Mouse (Mus musculus) retina, postnatal 7 days (tissue): Measurements from ENCODE around the gene Hira.
"Not testable (repeated sequence)": the region's sequence is repeated elsewhere in the genome, so short reads cannot be mapped to it uniquely, and the experiment has no call there.

Experiments
- DNase-seq: peaks from one replicate; pipeline ENCODE4 v3.0.0-alpha.2; 2012; ENCODE audit warnings: low read depth, low spot score

Gene Hira

GRCm38 (mm10) chr16:18921771-18922170 is 44.9 kb downstream of the Hira start:
- no peak for DNase-seq

- no peak for DNase-seq
Measured at GRCm38 (mm10) chr16:18927963-18928362, 51.1 kb downstream of the Hira start.

GRCm38 (mm10) chr16:18938321-18939082 is 61.7 kb downstream of the Hira start:
- no peak for DNase-seq

- DNase-seq, result no peak
Measured at GRCm38 (mm10) chr16:18943906-18944305, 67.1 kb downstream of the Hira start.

GRCm38 (mm10) chr16:18948941-18949340 is 72.1 kb downstream of the Hira start:
- no peak for DNase-seq

GRCm38 (mm10) chr16:18950351-18950750 is 73.5 kb downstream of the Hira start:
- DNase-seq, result no peak

DNA sequence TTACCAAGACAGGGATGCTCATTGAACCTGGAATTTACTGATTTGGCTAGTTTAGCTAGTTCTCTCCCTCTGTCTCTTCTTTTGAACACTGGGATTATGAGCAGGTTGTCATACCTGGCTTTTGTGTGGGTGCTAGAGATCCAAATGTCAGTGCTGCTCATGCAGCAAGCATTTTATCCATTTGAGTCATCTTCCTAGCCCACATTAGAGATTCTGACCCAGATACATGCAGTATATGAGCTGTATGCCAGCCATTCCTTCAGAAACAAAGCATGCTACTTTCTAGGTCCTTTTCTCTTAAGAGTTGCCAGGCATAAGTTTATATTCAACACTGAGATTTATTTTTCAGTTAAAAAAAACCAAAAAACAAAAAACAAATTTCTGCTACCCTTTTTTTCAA is 76.0 kb downstream of the Hira start:
- DNase-seq, result no peak

GRCm38 (mm10) chr16:18955070-18955469 is 78.2 kb downstream of the Hira start:
- DNase-seq, result no peak

DNA sequence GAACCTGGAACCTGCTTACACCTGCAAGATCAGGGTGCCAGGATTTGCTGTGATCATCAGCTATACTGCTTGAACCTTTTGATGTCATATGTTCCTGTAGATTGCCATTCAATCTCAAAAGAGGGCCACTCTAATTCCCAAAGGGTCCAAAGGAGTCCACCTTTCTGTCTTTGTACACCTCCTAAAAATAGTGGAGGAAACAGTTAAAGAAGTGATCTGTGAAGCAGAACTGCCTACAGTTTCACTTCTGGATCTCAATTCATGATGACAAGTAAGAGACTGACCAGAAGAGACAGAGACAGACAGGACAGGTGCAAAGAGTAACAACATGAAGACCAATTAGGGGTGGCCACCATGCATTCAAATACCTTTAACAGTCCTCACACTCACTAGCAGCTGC is 86.6 kb downstream of the Hira start:
- DNase-seq, result no peak

DNA sequence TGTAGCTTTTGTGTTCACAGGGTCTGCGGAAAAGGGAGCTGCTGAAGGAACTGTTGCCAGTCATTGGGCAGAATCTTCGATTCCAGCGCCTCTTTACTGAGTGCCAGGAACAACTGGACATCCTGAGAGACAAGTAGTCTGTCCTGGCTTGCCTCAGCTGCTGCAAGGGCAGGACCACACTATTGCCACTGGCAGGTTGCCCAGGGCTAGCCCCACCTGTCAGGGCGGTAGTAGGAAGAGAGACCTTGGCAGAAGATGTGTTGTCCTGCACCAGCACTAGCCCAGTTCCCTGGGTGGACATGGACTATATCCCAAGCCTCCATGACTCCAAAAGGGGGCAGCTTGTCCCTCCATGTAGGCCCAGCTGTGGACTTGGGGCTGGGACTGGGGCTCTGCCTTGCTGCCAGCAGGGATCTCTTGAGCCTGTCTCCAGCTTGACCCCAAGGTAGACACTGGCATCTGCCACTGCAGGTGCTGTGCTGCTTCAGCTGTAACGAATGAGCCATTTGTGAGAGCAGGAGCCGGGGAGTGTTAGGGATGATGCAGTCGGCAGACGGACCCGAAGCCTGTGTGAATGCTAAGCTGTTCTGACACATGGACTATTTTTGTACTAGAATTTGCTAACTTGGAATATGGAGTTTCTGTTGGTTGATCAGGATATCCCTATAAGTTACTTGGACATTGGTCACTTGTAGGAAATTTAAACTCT is 92.7 kb downstream of the Hira start:
- DNase-seq, result no peak

GRCm38 (mm10) chr16:18970837-18971236 is 94.0 kb downstream of the Hira start:
- no peak for DNase-seq

DNA sequence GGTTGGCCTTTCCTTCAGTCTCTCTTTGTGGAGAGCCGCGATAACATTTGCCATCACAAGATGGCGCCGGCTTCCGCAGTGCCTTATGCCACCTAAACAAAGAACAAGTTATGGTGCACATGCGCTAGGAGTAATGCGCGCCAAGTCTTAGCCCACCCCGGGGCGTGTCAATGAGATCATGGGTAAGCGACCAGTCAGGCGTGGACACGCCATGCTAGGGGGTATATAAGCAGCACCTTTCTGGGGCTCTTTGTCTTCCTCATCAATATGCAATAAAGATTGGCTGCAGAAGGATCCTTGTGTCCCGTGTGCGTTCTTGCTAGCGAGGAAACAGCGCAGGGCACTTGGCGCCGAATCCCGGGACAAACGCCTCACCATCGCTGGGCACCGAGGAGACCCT is 98.8 kb downstream of the Hira start:
- DNase-seq, result not testable (repeated sequence)

- DNase-seq, result no peak
Measured at GRCm38 (mm10) chr16:18976315-18976714, 99.5 kb downstream of the Hira start.

DNA sequence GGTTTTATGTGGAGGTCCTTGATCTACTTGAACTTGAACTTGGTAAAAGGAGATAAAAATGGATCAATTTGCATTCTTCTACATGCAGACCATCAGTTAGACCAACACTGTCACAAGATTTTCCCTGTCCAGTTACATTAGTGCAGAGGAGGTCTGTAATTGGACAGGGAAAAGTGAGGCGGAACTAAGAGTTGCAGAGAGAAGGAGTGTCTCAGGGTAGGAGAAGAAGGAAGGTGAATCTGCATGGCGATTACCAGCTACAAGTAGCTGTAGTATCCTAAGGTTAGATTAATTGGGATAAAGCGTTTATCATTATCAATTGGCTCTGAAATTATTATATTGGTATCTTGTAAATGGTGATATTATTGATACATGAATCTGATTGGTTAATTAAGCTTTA is 109.5 kb downstream of the Hira start:
- no peak for DNase-seq

GRCm38 (mm10) chr16:18986860-18987259 is 110.0 kb downstream of the Hira start:
- DNase-seq, result no peak

- DNase-seq, result not testable (repeated sequence)
Measured at GRCm38 (mm10) chr16:19002610-19003389, 126.0 kb downstream of the Hira start.

- no peak for DNase-seq
Measured at GRCm38 (mm10) chr16:19003757-19004156, 126.9 kb downstream of the Hira start.

GRCm38 (mm10) chr16:19005298-19005697 is 128.5 kb downstream of the Hira start:
- DNase-seq, result no peak

GRCm38 (mm10) chr16:19006715-19007114 is 129.9 kb downstream of the Hira start:
- DNase-seq, result no peak

DNA sequence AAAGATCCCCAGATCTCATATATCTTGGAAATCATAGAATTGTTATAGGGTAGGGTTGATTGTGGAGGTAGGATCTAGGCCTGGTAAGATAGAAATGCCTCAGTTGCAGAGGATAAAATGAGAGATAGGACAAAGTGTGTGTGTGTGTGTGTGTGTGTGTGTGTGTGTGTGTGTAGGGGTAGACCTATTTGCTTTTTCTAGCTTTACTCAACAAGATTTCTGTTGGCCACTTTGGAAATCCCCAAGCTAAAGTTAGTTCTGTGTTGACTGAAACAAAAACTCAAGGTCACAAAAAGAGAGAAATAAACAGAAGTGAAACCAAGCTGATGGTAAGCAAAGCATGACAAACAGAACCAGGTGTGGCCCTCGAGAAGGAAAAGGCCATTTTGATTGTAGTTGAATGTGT is 130.4 kb downstream of the Hira start:
- not testable (repeated sequence) for DNase-seq

DNA sequence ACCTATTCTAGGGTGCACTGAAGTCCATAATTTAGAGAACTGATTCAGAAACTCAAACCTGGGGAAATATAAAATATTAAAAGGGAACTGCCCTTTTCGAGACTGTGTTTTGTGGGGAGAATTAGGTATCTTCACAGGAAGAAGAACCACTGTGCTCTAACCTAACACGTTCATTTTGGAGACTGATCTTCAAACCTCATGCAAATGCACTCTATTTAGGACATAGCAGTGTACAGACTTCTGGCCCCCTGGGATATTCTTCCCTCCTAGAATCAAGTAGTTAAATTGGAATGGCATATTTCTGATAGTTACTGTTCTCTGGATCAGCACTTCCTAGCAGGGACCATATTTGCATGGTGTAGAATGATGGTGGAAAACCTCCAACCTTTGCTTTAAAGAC is 133.9 kb downstream of the Hira start:
- no peak for DNase-seq

DNA sequence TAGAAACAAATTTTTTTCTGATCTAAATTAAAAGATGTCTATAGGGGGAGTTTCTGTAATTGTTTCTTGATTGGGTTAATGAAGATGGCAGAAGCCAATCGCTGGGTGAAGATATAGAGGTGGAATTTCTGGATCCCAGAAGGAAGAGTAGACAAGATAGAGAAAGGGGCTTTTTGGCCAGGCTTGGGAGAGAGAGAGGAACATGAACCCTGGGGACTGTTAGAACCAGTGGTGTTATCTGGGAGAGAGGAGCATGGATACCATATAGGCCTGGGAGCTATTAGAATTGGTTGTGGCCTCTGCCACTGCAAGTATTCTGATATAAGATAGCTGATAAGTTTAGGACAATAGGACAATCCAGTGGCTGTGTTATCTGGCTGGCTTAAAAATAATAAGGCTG is 136.7 kb downstream of the Hira start:
- no peak for DNase-seq
